Mouse (Mus musculus) embryo, embryonic 11 days (tissue): Measurements from ENCODE around the gene Atp8a2.
"Not testable (repeated sequence)": the region's sequence is repeated elsewhere in the genome, so short reads cannot be mapped to it uniquely, and the experiment has no call there.

Experiments used
- DNase-seq: peaks from one replicate; pipeline ENCODE4 v3.0.0-alpha.2; 2015

Gene Atp8a2

DNA sequence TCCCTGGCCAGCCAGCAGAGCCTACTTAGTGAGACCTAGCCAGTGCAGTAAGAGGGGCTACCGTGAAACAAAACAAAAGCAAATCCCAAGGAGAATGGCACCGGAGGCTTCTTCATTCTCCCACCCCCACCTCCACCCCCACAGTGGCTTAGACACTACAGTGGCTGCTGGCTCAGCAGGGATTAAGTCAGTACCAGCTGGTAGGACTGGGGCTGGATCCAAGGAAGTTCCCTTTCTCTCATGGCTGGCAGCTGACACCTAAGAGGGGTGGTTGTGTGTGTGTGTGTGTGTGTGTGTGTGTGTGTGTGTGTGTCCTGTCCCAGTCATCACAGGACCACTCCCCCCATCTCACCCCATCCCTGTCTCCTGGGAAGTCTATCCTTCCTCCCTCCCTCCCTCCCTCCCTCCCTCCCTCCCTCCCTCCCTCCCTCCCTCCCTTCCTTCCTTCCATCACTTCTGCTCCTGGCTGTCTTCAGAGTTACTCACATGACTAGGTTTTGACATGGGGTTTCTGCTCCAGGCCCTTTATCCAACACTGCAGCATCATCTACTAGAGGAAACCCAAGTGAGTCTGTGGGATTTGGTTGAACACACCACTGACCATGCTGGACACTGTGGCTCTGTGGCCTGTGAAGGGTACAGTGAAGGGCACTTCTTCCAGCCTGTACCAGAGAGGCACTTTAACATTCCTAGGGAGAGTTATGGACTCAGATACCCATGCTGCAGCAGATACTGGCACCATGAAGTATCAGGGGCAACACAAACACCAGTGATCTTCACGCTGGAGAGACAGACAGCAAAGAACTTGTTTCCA is 358.3 kb downstream of the Atp8a2 start:
- DNase-seq: not testable (repeated sequence)

DNA sequence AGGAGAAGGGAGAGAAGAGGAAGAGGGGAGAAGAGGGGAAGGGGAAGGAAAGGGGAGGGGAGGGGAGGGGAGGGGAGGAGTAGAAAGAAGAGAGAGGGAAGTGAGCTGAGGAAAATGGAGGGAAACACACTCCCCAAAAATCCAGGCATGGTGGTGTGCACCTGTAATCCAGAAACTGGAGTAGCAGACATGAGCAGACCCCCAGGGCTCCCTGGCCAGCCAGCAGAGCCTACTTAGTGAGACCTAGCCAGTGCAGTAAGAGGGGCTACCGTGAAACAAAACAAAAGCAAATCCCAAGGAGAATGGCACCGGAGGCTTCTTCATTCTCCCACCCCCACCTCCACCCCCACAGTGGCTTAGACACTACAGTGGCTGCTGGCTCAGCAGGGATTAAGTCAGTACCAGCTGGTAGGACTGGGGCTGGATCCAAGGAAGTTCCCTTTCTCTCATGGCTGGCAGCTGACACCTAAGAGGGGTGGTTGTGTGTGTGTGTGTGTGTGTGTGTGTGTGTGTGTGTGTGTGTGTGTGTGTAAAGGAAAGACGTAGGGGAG is 359.2 kb downstream of the Atp8a2 start:
- not testable (repeated sequence) for DNase-seq

DNA sequence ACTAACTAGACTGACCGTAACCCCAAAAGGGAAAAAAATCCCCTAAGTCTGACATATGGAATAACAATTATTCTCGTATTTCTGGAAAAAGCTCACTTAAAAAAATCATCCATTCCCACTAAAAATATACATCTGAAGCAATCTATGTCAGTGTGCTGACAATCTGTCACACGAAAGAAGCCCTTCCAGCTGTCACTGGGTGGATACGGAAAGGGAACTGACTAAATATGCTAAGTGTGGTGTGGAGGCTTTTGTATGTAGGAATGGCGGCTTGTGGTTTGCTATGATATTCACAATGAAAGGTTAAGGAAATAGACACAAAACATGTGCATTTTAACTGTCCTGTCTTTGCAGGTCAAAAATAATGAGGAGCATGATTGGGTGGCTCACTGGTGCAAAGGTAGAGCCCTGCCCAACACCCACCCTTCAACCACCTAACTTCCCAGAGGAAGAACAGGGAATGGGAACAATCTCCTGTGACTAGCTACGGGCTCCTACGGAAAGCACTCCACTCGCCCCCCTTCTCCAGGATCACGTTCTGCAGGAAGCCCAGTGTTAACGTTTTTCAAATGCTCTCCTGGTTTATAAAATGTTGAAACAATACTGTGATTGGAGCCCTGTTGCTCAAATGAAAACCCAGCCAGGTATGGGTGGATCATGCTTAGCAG is 360.0 kb downstream of the Atp8a2 start:
- no peak for DNase-seq

DNA sequence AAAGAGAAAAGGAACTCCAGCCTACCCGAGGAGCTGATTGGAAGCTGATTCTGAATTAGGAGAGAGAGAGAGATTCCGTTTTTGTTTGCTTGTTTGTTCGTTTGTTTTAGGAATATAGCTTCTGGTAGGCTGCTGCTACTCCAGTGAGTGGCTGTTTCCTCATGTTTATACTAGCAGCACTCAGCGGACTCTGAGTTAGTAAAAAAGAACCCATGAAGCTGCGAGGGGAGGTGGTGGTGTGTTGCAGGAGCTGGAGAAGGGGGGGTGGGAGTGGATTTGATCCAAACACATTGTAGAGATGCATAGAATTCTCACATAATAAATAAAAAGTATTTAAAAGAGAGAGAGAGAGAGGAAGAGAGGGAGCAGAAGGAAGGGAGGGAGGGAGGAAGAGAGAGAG is 367.4 kb downstream of the Atp8a2 start:
- no peak for DNase-seq

DNA sequence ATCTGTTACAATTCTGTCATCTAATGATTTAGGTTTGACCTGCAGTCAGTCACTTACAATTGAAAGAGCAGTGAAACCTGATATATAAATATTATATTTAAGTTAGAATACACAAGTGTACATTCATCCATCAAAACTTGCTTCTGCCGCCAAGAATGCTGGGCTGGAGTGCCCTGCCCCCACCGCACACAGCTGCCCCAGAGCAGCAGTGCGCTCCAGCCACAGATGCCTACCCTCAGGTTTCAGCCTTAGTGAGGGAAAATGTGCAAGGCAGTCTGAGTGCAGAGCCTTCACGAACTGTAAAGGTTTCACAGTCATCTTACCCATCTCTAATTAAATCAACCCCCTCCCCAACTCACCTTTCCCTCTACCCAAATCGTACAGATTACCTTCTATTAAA is 369.6 kb downstream of the Atp8a2 start:
- no peak for DNase-seq

DNA sequence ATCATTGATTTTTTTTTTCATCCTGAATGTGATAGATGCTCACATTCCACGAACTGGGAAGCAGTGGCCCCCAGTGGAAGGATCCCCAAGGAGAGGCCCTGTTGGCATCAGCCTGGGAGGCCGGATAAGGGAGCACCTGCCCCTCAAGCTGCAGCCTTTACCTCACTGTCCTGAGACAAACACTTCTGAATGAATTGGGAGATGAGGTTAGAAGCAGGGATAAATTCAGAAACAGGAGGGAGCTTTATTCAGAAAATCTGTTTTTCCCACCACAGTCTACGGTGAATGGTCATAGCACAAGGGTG is 376.9 kb downstream of the Atp8a2 start:
- no peak for DNase-seq

DNA sequence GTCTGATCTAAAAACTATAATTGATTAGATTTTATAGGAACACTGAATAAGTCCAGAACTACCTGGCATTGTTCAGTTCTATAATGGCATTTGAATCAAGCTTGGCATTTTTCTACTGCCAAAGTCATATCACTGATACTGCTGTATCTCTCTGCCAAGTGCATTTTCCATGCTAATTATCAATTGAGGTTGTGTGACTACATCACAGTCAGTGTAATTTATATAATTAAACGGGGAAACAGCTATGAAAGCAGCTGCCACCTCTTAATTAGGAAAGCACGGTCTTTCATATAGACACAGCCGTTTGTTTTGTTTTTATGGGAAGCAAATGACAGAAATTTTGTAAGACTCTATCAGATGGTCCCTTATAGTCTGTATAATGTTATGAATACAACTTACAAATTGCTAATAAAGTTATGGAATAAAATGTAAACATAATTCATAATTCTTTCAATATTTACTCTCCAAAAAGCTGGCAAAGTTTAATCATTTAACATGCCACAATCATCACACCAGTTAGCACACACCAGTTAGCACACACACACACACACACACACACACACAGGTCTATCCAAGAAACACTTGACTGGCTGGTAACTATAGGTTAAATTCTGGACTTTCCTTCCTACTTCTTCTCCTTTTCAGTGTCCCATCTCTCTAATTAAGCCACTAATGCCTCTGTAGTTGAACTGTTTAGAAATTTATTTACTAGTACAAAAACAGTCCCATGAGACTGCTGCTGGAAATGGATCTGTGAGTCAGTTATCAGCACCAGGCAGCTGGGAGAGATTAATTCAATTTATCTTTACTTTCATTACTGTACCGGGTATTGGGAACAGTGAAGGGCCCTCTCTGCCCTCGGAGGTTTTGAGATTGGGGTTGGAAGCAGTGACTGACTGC is 377.5 kb downstream of the Atp8a2 start:
- DNase-seq: no peak

DNA sequence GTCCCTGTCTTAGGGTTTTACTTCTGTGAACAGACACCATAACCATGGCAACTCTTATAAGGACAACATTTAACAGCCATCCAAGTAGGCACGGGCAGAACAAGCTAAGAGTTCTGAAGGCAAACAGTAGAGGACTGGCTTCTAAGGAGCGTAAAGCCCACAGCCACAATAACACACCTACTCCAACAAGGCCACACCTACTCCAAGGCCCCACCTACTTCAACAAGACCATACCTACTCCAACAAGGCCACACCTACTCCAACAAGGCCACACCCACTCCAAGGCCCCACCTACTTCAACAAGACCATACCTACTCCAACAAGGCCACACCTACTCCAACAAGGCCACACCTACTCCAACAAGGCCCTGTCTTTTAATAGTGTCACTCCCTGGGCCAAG is 386.7 kb downstream of the Atp8a2 start:
- not testable (repeated sequence) for DNase-seq

DNA sequence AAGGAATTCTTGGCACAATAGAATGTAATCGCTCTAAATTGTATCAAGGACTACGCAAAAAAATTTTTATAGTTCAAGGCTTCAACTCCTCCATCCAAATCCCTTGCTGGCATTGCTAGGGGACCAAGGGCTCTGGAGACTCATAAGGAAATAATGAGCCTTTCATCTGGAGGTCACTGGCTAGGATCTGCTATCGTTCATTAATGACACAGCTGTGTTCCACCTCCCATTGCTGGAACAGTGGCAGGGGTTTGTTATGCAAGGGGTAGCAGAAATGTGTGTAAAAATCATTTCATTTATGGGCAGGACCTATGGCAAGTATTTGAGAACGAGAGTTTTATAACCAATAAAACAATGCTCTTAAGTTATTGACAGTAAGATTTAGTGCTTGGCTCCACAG is 387.2 kb downstream of the Atp8a2 start:
- no peak for DNase-seq

DNA sequence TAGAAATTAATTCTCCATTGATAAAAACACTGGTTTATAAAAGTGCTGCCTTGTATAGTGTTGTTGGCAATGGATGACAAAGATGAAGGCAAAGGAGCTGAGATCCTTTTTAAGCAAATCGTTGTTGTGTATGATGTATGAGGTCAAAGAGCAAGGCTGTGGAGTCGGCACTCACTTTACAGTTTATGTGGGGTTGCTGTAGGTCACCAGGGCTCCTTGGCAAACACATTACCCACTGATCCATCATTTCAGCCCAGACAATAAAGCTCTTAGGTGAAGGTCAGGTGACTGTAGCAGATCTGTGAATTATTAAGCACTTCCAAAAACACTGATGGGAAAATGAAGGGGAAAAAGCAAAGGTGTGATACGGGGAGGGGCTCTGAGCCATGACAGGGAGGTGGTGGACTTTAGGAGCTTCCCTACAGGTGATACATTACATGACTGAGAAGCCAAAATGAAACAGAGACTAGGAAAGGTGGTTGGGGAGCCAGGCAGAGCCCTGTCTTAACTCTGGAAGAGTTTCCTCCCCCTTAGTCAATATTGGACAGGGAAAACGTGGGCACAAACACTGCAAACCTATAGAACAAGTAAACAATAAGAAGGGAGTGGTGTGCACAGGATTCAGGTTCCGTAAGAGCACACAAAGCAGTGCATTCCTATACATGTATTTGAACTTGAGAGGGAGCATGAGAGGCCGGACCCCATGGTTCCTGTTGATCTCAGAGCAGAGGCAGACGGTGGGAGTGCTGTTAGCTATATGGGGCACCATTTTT is 389.3 kb downstream of the Atp8a2 start:
- DNase-seq: no peak

DNA sequence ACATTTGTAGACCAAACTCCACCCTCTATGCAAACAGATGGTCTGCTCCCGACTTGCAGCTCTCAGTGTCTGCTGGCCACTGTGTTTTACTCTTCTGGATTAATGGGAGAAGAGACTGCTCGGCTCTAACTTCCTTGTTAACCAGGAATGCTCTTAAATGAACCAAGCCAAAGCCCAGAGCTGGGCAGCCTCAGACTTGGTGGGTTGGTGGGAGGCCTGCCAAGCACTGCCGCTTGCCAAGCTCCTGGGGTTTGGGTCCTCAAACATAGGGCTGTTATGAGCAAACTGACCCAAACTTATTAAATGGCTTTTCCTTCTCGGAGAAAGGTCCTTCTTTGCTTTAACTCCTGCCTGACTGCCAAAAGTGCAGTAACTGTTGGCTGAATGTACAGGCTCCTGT is 390.1 kb downstream of the Atp8a2 start:
- DNase-seq: peak; percentile 14

DNA sequence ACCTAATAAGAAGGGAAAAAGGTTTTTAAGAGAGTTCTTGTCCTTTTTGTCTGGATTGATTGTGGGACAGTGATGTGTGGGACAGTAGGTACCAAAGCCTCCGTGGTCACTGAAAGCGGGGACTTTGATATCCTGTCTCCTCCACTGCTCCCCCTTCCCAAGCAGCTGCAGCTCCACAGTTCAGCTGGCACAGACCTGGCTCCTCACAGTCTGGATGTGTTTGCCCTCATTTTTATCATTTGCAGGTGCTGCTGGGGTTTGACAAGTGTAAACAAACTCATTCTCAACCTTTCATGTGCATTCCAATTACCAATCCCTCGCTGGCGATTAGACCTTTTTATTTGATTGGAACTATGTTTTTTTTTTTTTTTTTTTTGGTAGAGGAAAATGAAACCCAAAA is 390.8 kb downstream of the Atp8a2 start:
- peak; percentile 47 for DNase-seq

DNA sequence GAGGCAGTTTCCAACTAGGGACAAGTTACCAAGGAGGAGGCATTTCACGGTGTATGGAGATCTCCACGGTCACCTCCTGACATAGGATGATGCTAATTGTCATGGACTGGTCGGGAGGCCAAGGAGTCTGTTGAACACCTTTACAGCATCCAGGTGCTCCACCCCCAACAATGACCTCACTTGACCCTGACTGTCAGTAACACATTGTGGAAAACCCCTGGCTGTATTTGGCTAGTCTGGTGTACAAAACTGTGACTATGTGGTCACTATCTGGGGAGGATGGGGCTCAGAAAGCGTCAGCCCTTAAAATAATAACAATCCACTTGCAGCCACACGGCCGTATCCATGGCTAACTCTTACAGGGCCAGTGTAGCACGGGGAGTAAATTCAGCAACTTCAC is 391.3 kb downstream of the Atp8a2 start:
- DNase-seq: no peak

DNA sequence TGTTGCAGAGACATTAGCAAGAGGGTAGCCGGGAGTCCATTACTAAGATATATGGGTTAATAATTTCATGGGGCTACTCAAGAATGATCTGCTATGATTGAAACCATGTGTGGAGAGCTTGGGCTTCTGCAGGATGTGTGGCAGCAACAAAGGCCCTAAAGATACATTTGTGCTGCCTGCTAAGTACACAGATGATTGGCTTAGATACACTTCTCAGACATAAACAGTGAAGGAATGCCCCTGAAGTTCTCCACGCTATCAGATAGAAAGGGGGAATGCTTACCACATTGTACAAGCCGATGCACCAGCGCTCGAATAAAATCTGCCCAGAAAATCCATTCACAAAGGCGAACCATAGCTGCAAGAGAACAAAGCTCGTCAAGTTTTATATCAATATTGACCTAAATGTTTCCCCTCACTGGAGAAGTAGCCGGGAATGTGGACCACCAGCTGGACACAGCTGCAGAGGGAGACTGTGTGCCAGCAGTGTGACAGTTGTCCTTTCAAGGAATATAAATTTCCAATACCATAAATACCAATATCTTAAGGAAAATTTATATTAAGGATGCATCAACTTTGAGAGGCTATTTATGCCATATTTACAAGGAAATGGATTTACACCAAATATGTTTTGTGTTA is 394.9 kb downstream of the Atp8a2 start:
- peak; percentile 68 for DNase-seq

DNA sequence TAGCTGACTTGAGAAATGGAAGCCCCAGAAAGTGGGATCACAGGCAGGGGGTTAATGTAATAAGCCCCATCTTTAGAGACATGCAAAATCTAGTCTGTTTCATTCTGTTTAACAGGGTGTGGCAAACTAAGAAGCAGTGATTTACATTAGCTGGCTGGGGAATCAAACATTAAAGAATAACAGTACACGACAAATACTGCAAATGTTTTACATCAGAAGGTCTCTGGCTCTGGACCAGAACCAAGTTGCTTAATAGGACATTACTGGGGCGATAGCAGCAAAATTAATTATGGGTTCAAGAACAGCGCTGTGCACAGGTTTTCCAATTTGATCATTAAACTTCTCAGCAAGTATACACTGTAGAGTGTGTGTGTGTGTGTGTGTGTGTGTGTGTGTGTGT is 397.5 kb downstream of the Atp8a2 start:
- no peak for DNase-seq

DNA sequence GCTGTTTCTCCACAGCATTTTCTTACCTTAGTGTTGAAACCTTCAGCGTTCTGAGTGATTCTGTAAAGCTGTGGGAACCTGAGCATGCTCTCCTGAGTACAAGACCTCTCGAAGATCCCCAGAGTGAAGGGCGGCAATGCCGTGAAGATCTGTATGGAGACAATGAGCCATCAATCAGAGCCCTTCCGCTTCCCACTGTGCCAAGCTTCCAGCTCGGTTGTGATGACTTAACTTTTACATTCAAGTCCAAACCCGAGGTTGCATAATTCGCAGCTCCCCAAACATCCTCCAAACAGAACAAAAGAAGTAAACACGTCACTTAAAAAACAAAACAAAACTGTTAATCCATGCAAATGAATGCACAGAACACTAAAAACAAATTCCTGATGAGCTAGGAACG is 403.1 kb downstream of the Atp8a2 start:
- DNase-seq: no peak

DNA sequence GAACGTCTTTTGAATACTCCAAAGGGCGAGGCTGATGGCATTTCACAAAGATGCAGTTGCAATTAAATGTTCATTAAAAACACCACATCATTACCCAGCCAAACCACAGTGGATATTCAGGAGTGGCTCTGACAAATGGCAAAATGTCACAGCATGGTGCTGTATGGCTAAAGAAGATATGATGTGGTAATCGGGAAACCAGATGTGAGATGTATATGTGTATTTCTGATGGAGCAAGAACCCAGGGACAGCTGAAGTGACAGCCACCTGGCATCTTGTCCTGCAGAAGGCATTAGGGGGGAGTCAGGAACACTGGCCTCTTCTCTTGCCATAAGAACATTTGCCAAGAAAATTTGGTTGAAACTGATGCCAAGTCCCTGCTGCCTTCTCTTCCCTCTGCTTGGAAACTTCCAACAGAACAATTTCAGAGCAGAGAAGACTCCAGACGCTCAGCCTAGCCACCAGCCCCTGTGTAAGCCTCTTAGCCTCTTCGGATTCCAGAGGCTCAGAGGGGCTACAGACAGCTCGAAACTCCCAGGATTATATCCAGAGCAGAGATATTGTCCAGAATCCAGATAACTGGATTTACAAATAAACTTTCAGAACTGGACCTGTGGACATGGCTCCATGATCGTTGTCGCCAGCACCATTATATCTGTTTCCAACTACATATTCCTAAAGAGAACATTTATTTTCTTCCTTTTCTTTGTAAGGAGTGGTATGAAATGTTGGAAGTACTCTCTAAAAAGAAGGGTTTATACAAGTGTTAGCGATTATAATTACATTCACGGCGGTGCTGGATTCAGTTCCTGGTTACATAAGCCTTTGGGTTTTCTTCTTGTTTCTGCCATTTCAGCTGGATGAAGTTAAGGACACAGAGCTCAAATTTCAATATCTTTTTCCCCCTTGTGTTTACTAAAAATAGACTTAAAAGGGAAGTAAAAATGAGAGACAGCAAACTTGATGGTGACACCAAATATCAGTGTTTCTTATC is 413.3 kb downstream of the Atp8a2 start:
- DNase-seq: no peak

DNA sequence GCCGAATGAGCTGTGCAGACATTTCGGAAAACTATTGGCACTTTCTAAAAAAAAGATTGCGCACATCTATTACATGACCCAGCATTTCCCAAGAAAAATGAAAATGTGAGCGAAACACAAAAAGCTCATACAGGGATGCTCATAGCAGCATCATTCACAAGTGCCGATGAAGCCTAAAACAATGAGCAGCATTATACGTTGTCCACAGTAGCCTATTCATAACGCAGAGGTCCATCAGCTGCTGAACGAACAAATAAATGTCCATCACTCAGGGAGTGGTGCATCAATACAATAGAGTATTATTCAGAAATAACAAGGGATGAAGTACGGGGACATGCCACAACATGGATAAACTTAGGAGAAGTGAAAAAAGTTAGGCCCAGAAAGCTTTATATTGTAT is 416.6 kb downstream of the Atp8a2 start:
- no peak for DNase-seq

DNA sequence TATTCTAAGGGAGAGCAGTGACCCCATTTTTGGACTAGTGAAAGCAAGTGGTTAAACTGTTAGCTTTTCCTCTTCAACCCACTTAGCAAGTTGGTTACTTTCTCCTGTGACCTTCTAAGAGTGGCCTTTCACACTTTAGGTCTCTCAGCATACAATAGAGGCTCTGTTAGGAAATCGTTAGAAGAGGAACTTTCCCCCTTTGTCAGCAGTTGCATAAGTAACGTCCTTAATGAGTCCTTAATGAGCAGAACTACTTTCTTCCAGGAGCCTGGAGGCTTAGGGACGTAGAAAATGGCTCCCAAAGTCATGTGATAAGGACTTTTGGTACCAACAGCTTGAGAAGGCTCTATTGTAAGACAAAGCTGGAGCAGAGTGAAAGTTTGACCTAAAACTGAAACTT is 434.8 kb downstream of the Atp8a2 start:
- no peak for DNase-seq

DNA sequence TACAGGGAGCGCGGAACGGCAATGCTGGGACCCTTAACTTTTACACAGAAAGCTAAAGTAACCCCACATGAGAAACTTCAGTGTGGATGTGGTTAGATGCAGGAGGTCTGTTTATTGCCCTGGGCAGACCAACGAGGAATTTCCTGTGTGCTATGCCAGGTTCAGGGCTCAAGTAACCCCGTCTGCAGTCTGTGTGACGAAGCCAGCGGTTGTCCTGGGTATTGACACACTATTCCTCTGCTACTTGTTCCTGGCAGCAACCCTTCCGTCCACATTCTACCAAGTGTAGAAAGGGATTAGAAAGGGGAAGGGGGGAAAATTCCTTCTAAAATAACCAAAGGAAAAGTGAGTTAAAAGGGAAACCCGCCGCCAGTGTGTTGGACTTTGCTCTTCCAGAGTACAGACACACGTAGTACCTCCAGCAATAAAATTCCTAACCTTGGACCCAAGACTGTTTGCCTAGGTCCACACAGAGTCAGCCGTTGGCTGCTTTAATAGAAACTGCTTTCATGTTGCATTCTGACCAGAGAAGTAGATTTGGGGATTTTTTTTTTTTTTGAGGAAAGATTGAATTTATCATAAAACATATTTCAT is 437.0 kb downstream of the Atp8a2 start:
- DNase-seq: peak; percentile 23
